Mouse (Mus musculus): ENCODE measurements around the gene Gm11627.

Gene Gm11627

GRCm38 (mm10) chr11:102602816-102603495, 23.7 kb upstream of the Gm11627 start:
- in situ Hi-C loops (cut with MseI, MboI) = no loop called here

GRCm38 (mm10) chr11:102599912-102600311, 20.7 kb upstream of the Gm11627 start:
- in situ Hi-C loops (cut with MseI, MboI) = no loop called here

- in situ Hi-C loops (cut with MseI, MboI) = no loop called here
These were observed 16.1 kb upstream of the Gm11627 start for GRCm38 (mm10) chr11:102595341-102595820.

- in situ Hi-C loops (cut with MseI, MboI) = no loop called here
These were observed 8.3 kb upstream of the Gm11627 start for GRCm38 (mm10) chr11:102587554-102587953.

- in situ Hi-C loops (cut with MseI, MboI) = no loop called here
These were observed 7.3 kb upstream of the Gm11627 start for GRCm38 (mm10) chr11:102586445-102587130.

GRCm38 (mm10) chr11:102582736-102583135, 3.5 kb upstream of the Gm11627 start:
- in situ Hi-C loops (cut with MseI, MboI) = no loop called here

- in situ Hi-C loops (cut with MseI, MboI) = no loop called here
These were observed 2.9 kb upstream of the Gm11627 start for GRCm38 (mm10) chr11:102582016-102582610.

- in situ Hi-C loops (cut with MseI, MboI) = no loop called here
These were observed 2.2 kb upstream of the Gm11627 start for GRCm38 (mm10) chr11:102581281-102582015.

- in situ Hi-C loops (cut with MseI, MboI) = no loop called here
These were observed 721 bp upstream of the Gm11627 start for GRCm38 (mm10) chr11:102580034-102580330.

- in situ Hi-C loops (cut with MseI, MboI) = loop anchor here in 1 of 2 experiments (5.0 kb wide), 1 partner anchor 74 kb away; no protein-coding TSS in a partner anchor
These were observed 731 bp downstream of the Gm11627 start for GRCm38 (mm10) chr11:102578341-102579118.

GRCm38 (mm10) chr11:102576050-102576754, 3.1 kb downstream of the Gm11627 start:
- in situ Hi-C loops (cut with MseI, MboI) = loop anchor here in 1 of 2 experiments (5.0 kb wide), 1 partner anchor 76 kb away; no protein-coding TSS in a partner anchor

- in situ Hi-C loops (cut with MseI, MboI) = loop anchor here in 1 of 2 experiments (5.0 kb wide), 1 partner anchor 77 kb away; no protein-coding TSS in a partner anchor
These were observed 4.2 kb downstream of the Gm11627 start for GRCm38 (mm10) chr11:102575034-102575433.

- in situ Hi-C loops (cut with MseI, MboI) = loop anchor here in 1 of 2 experiments (5.0 kb wide), 1 partner anchor 79 kb away; no protein-coding TSS in a partner anchor
These were observed 6.2 kb downstream of the Gm11627 start for GRCm38 (mm10) chr11:102572866-102573663.

GRCm38 (mm10) chr11:102568756-102569377, 10.4 kb downstream of the Gm11627 start:
- in situ Hi-C loops (cut with MseI, MboI) = no loop called here

- in situ Hi-C loops (cut with MseI, MboI) = no loop called here
These were observed 11.1 kb downstream of the Gm11627 start for GRCm38 (mm10) chr11:102568191-102568590.

- in situ Hi-C loops (cut with MseI, MboI) = no loop called here
These were observed 11.5 kb downstream of the Gm11627 start for GRCm38 (mm10) chr11:102567723-102568122.

GRCm38 (mm10) chr11:102567157-102567556, 12.1 kb downstream of the Gm11627 start:
- in situ Hi-C loops (cut with MseI, MboI) = no loop called here

- in situ Hi-C loops (cut with MseI, MboI) = no loop called here
These were observed 13.0 kb downstream of the Gm11627 start for GRCm38 (mm10) chr11:102566290-102566689.

- in situ Hi-C loops (cut with MseI, MboI) = no loop called here
These were observed 13.5 kb downstream of the Gm11627 start for GRCm38 (mm10) chr11:102565741-102566140.

Data from mouse trophoblast stem cell (cell line).